Mouse (Mus musculus) retina, postnatal 7 days (tissue): Measurements from ENCODE around the gene Ahnak.

Experiments
- DNase-seq: peaks from one replicate; pipeline ENCODE4 v3.0.0-alpha.2; 2012; ENCODE audit warnings: low read depth, low spot score

The Ahnak gene

DNA sequence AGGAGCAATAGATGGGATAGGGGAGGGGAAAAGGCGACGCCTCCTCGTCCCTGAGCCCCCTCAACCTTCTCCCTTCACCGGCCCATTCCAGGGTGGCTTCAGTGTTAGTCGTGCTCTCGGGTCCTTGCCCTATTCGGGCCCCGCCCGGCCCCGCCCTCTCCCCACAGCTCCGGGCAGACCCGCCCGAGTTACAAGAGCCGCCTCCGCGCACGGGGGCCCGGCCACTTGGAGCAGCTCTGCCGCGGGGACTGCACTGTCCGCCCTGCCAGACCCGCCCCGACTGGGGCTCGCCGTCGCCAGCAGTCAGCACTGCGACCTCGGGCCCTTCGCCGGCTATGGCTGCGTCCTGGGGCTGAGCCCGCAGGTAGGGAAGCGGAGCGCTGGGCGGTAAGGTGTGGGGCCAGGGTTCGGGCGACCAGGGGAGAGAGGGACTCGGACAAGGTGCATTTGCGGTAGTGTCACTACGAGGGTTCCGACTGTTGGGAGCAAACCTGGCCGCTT is at the start of gene Ahnak:
Ahnak (plus strand) TSS at position 219 of the 501 bp plus-strand sequence.
- no peak for DNase-seq

- DNase-seq = no peak
These were observed 48.5 kb upstream of the Ahnak start for GRCm38 (mm10) chr19:8940526-8941133.

- no peak for DNase-seq
These were observed 48.0 kb upstream of the Ahnak start for GRCm38 (mm10) chr19:8941136-8941514.

GRCm38 (mm10) chr19:8941515-8942217 is 47.4 kb upstream of the Ahnak start, which contains the start of gene Mta2:
Gene Mta2, plus strand, starts transcription at chr19:8941875.
- peak; percentile 91 for DNase-seq

DNA sequence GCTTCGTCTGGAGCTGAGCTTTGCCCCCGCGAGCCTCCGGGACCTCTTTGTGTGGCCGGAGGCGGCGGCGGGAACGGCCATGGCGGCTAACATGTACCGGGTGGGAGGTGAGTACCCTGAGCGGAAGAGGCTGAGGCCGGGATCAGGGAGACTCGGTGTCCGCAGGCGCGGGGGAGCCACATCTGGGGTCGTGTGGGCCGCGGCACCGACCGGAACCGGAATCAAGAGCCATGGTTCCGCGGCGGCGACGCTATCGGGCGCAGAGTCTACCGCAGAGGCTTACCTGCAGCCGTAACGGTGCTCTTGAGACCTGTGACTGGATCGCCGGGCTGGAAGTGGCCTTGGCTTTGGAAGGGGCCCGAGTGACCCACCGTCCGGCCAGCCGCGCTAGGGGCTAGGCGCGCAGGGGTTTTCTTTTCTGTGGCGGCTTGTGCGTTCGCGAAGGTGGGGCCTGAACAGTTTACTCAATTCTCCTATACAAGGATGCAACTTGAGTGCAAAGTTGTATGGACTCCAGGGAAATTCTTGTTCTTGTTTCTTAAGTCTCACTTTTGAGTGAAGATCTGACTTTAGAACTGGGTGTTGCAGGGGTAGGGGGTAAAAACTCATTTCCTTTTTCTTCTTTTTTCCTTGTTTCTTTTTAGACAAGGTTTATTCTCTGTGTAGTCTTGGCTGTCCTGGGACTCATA is 46.7 kb upstream of the Ahnak start:
- no peak for DNase-seq

DNA sequence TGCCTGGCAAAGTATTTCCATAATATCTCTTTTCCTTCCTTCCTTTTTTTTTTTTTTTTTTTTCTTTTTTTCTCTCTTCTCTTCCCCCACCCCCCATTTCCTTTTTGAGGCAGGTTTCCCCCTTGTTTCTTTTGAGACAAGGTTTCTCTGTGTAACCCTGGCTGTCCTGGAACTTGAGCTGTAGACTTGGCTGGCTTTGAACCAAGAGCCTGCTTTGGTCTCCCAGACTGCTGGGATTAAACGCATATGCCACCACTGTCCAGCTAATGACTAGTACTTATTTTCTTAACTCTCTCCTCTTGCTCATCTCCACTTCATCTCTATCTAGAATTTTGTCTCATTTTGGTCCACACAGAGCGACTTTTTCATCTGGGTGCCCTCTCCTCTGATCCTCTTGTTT is 46.0 kb upstream of the Ahnak start:
- DNase-seq = no peak

DNA sequence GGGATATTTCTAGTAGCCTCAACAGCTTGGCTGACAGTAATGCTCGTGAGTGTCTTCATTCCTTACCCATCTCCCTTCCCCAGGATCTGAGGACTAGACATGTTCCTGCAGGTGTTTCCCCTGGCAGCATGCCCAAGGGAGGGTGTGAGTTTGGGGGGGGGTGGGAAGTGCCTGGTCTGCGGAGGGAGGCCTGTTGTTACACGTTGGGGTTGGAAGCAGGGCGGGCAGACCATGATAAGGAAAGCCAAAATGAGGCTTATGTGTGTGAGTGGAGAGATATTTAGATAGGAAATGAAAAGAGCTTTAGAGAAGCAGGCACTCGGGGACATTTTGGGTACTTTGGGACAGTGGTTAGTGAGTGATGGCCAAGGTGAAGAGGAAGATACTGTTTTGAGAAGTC is 45.0 kb upstream of the Ahnak start:
- no peak for DNase-seq

DNA sequence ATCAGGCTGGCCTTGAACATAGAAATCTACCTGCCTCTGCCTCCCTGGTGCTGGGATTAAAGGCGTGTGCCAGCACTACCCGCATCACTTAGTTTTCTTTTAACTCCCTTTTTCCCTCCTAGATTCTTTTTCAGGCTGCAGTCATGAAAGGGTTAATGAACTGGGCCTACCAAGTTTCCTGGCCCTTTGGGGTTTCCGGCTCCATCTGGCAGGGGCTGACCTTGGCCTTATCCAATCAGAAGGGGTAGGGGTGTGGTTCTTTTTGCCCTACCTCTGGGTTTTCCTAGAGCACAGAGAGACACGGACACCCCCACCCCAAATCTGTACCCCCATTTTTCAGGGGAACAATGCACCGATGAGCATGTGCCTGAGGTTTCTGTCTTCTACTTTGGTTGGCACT is 44.3 kb upstream of the Ahnak start:
- no peak for DNase-seq

- no peak for DNase-seq
These were observed 43.8 kb upstream of the Ahnak start for GRCm38 (mm10) chr19:8945251-8945650.

- DNase-seq = no peak
These were observed 42.2 kb upstream of the Ahnak start for GRCm38 (mm10) chr19:8946929-8947328.

DNA sequence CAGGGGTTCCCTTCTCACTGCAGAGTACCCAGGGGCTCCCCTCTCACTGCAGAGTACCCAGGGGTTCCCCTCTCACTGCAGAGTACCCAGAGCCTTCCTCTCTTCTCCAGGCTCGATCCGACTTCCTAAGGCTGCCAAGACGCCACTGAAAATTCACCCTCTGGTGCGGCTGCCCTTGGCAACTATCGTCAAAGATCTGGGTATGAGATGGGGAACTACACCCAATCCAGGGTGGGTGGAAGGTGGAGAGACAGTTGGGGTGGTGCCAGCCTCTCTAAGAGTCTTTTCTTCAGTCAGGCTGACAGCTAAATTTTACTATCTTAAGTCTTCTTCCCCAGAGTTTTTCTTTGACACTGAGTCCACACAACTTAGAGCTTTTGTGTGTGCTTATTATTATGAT is 38.9 kb upstream of the Ahnak start:
- DNase-seq = no peak

DNA sequence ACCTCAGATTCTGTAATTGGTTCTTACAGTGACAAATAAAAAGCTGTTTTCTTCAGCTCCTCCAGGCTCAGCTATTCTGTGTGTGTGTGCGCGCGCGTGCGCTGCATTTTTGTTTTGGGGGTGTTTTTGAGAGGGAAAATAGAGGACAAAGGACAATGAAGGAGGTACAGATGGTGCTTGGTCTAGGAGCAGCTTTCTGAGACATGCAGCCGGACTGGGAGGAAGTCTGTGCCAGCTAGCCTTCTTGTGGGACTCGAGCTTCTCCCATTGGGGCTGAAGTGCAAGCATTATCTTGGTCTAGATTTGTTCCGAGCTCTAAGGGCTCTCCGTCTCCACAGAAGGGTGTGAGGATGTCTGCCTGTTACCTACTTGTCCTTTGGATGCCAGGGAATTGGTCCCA is 36.8 kb upstream of the Ahnak start:
- no peak for DNase-seq

GRCm38 (mm10) chr19:8953135-8954039 is 35.7 kb upstream of the Ahnak start, which contains the start of gene Tut1:
Gene Tut1, plus strand, starts transcription at chr19:8953847.
- DNase-seq = peak; percentile 87

DNA sequence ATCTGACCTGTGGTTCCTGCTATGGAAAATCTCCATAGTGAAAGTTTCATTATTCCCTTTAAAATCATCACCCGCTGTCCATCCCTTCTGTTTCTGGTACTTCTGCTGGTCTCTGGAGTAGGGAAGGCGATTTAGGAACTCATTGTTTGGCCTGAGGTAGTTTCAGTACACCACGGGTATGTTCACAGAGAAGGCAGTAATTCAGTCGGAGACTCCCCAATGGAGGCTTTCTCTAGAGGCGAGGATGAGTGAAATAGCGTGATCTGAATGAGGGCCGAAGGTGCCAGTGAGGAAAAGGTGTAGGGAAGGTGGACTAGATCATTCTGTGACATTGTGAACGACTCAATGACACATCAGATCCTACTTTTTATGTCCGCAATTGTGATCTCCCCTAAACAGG is 34.9 kb upstream of the Ahnak start:
- DNase-seq = no peak

DNA sequence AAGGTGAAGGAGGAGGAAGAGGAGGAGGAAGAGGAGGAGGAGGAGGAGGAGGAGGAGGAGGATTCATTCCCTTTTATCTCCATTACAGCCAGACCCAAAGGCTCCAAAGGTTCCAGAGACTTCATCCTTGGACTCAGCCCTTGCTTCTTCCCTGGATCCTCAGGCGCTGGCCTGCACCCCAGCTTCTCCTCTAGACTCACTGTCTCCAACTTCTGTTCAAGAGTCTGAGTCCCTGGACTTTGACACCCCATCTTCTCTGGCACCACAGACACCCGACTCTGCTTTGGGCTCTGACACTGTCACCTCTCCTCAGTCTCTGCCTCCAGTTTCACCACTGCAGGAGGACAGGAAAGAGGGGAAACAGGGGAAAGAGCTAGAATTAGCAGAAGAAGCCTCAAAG is 26.8 kb upstream of the Ahnak start:
- DNase-seq = no peak

DNA sequence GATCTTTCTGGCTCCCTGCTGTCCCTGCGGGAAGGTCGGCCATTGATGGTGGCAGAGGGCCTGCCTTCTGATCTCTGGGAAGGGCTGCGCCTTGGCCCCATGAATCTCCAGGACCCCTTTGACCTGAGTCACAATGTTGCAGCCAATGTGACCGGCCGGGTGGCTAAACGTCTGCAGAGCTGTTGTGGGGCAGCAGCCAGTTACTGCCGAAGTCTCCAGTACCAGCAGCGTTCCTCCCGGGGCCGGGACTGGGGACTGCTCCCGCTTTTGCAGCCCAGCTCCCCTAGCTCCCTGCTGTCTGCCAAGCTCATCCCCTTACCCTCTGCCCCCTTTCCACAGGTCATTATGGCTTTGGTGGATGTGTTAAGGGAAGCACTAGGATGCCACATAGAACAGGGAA is 24.0 kb upstream of the Ahnak start:
- no peak for DNase-seq

GRCm38 (mm10) chr19:8965771-8966170 is 23.3 kb upstream of the Ahnak start:
- DNase-seq = no peak

- DNase-seq = no peak
These were observed 22.9 kb upstream of the Ahnak start for GRCm38 (mm10) chr19:8966198-8966589.

- peak; percentile 96 for DNase-seq
These were observed 22.3 kb upstream of the Ahnak start, which contains the start of gene Eef1g for GRCm38 (mm10) chr19:8966590-8967372. Gene Eef1g, plus strand, starts transcription at chr19:8967041.

- DNase-seq = no peak
These were observed 21.7 kb upstream of the Ahnak start for GRCm38 (mm10) chr19:8967373-8967743.

- DNase-seq = no peak
These were observed 21.2 kb upstream of the Ahnak start for GRCm38 (mm10) chr19:8967893-8968292.
